Mouse (Mus musculus) T-helper 17 cell (primary cell): ENCODE data around the gene Zfp362.

Experiments used
- in situ Hi-C, 2 experiments: fragments of 300-600 bp; cut with MboI, MseI; formaldehyde crosslinking; loops; 1 replicate in 1 of 2; 2 replicates in 1 of 2; pipeline ENCODE4 v1.15.1; 2025; ENCODE audit warnings: high pct_unique_total_duplicates in 2 of 2

Zfp362 gene

GRCm38 (mm10) chr4:128766929-128767328, 38.9 kb downstream of the Zfp362 start:
- in situ Hi-C loops, result no loop called here

DNA sequence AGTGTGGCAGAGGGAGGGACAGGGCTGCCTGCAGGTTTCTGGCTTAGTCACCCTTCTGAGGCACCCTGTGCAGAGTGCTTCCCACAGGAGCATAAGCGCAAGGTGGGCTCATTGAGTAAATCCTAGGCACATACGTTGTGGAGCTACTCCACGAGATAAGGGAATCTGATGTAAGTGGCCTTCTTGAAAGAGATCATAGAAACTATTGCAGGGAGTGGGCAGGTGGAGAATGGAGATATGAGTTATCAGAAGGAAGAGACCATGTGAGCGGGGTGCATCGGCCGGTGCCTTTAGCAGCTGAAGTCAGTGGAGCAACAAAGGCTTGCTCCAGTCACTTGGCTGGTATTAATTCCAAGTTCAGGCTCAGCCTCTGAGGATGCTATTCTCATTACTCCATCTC, 45.8 kb downstream of the Zfp362 start:
- in situ Hi-C loops, result loop anchor here in 1 of 2 experiments (5.0 kb wide), 1 partner anchor 48 kb away; no protein-coding TSS in a partner anchor

GRCm38 (mm10) chr4:128759214-128759613, 46.6 kb downstream of the Zfp362 start:
- in situ Hi-C loops, result no loop called here

GRCm38 (mm10) chr4:128755900-128756299, 49.9 kb downstream of the Zfp362 start:
- in situ Hi-C loops, result no loop called here

- in situ Hi-C loops, result no loop called here
These were observed 50.8 kb downstream of the Zfp362 start, which contains the start of gene A3galt2 for GRCm38 (mm10) chr4:128755064-128755463. A3galt2 (plus strand) TSS chr4:128755364.

GRCm38 (mm10) chr4:128753571-128753970, 52.3 kb downstream of the Zfp362 start:
- in situ Hi-C loops, result no loop called here

DNA sequence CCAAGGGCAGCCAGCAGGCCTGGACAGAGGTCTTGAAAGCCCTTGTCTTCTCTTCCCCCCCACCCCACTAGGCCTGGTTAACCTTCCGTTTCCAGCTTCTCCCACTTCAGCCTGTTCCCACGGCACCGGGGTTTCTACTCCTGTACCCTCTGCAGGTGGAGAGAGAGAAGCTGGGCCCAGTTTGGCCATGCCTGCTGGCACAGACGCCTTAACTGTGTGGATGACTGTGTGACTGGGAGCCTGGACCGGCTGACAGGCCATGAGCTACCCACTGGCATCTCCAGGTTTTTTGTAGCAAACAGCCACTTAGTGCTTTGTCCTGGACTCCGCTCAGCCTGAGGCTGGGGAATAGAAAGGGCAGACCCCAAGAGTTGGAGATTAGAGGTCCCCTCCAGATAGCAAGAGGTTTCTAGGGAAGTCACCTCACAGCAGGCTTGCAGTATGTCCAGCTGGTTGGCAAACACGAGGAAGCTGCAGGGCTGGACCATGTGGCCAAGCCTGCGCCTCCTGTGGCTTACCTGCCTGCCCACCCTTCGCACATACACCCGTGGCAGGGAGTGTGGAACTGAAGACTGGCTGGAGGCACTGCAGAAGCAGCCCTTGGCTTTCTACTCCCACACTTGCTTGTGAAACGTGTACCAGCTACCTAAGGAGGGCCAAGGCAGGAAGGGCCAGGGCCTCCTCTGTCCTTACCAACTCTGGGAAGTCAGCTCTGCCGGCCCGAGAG, 53.7 kb downstream of the Zfp362 start:
- in situ Hi-C loops, result no loop called here

DNA sequence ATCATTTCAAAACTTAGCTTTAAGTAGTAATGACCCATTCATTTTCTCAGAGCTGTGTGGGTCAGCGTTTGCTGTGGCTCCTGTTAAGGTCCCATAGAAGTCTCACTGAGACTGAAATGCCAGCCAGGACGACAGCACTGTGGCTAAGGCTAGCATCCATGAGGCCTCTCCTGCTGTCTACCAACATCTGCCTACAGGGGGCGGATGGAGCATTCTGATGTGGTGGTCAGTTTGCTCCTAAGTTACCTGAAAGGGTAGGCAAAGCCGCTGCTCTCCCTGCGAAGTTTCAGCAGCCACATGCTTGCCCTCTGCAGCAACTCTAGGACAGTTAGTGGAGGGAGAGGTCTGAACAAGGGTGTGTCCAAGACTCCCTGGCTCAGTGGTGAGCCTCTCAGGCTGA, 54.8 kb downstream of the Zfp362 start:
- in situ Hi-C loops, result no loop called here

- in situ Hi-C loops, result no loop called here
These were observed 57.5 kb downstream of the Zfp362 start for GRCm38 (mm10) chr4:128748309-128748708.

DNA sequence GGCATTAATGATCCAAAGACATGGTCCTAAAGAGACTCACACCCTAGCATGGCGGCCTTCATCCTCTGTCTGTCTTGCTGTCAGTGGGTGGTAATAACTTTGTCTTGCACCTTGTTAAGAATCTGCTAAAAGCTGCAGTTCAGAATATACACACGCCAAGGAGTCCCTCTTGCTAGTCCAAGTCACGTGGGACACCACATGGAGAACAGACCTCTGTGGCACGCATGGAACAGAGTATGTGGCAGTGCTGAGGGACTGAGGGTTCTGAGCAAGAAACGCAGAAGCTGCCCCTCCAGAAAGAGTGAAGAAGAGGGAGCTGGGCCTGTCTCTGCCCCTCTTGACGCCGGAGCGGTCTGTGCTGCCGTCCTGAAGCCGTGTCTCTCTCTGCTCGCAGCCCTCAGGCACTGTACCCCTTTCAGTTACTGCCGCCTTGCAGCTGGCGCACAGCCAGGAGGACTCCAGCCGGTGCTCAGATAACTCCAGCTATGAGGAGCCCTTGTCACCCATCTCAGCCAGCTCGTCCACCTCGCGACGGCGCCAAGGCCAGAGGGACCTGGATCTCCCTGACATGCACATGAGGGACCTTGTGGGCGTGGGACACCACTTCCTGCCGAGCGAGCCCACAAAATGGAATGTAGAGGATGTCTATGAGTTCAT, 58.1 kb downstream of the Zfp362 start:
- in situ Hi-C loops, result no loop called here

DNA sequence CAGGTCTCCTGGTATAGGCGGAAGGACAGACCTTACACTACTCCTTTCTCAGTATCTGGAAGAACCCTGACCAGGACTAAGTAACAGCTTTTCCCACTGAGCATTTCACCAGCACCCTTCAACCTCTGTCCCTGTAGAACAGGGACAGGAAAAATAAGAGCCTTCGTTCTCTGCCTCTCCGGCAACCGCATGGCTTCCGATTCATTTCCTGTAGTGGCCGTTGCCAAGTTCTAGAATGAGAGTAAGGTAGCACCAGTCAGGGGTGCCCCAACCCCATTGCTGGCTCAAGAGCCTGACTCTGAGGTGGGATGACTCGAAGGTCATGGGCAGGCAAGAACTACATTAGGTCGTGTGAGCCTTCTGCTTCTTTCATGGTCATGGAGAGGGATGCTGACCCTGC, 60.7 kb downstream of the Zfp362 start:
- in situ Hi-C loops, result no loop called here

- in situ Hi-C loops, result no loop called here
These were observed 62.7 kb downstream of the Zfp362 start for GRCm38 (mm10) chr4:128743031-128743626.

- in situ Hi-C loops, result no loop called here
These were observed 63.4 kb downstream of the Zfp362 start for GRCm38 (mm10) chr4:128742379-128742970.

DNA sequence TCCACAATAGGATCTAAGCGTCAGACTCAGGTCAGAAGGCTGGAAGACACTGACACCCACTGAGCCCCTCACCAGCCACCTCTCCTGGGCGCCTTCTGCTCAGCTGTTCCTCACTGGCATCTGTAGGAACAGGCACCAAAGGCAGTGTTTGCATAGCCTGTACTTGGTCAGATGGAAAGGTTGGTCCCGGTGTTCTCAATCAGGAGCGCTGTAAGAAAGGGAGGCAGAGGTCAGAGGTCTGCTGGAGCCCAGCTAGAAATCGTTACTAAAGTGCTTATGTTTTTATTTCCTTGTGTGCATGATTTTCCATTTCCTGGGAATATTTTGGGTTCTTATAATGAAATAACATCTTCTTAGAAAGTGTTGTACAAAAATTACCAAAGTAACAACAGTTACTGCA, 63.9 kb downstream of the Zfp362 start:
- in situ Hi-C loops, result no loop called here

- in situ Hi-C loops, result no loop called here
These were observed 65.0 kb downstream of the Zfp362 start for GRCm38 (mm10) chr4:128740878-128741277.

DNA sequence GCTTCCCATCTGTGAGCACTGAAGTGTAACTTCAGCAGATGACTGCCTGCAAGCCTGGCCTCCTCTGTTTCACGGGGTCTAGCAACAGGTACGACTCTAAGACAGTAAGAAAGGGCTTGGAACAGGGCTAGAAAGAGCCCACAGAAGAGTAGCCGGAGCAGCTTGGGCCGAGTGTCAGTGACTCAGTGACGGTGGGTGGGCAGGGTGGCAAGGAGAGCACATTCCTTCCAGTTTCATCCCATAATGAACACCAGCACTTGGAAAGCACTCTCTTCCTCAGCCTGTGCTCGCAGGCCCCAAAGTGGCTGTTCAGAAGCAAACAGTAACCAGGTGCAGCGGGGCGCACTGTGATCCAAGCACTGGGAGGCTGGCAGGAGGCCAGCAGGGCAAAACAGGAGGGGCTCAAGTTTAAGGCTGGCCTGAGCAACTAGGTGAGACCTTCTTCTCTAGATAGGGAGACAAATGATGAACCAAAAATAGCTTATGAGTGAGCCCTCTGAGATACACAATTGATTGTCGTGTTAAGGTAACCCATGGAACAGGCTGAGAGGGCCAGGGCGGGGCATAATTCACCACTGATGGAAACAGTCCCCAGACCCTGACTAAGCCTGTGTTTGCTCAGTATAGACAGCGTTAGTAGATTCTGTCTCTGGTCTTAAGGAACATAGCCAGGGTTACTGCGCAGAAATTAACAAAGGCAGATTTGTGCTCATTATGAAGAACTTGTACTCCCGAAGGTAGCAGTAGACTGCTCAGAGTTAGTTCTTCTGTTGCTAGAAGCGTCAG, 67.8 kb downstream of the Zfp362 start:
- in situ Hi-C loops, result no loop called here

DNA sequence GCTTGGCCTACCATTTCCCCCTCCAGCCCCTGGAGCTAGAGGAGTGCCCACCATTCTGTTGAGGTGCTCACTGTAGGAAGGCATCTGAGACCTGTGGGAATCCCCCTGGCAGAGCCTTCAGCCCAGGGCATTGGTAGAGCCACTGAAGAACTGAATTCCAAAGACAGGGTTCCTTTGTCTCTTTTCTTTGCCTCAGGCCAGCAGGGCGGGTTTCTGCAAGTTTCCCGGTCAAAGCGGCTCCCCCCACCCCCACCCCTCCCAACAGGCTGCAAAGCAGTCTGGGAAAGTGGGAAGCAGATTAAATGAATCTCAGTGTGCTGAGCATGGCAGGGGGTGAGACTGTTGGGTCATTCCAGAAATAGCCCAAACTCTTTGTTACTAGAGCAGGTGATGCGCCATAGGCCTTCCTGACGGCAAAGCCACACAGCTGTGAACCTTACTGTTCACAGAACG, 68.7 kb downstream of the Zfp362 start:
- in situ Hi-C loops, result no loop called here

GRCm38 (mm10) chr4:128734721-128735671, 70.8 kb downstream of the Zfp362 start:
- in situ Hi-C loops, result no loop called here

GRCm38 (mm10) chr4:128734217-128734616, 71.6 kb downstream of the Zfp362 start:
- in situ Hi-C loops, result no loop called here

DNA sequence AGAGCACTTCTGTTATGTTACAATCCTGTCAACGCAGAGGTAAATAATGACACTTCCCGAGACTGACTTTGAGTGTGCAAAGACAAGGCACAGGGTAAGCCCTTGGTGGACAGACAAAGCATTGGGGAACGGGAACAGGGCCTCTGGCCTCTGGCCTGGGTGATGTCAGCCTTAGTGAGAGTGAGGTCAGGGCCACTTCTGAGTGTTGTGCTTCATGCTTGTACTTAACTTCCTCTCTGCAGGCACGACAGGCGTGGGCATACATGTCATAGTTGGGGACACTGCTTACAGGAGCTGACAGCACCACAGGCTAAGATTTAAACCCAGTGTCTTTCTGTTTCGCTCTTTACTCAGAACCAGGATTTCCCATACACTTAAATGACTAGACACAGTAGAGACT, 72.3 kb downstream of the Zfp362 start:
- in situ Hi-C loops, result no loop called here
